Mouse (Mus musculus): ENCODE results near the gene Trpc4ap.
"Not testable (repeated sequence)": the region's sequence is repeated elsewhere in the genome, so short reads cannot be mapped to it uniquely, and the experiment has no call there.

- TF ChIP-seq CTCF (IDR thresholded peaks at IDR 0.05; ENCODE audit: borderline replicate concordance, insufficient read depth, low read length); POLR2A (IDR thresholded peaks at IDR 0.05; ENCODE audit: low read depth, low read length): not testable (repeated sequence)
These were observed 87.0 kb downstream of the Trpc4ap start for GRCm38 (mm10) chr2:155605236-155605589.
